Mouse (Mus musculus) heart, adult 2 months (tissue): ENCODE results near the gene Tcf23. TPM values are rescaled to one million over a fixed set of nuclear protein-coding genes. Genes with fewer than 3 reads are reported as not detected.
A peak's percentile ranks its signal among the peaks of the same experiment; 100 is the strongest.

Experiments used
- DNase-seq, 2 experiments: peaks; one replicate each; pipeline ENCODE4 v3.0.0; 2021
- H3K27ac ChIP-seq: fragments of 200-600 bp; 2 replicates; pipeline ENCODE4 v1.8.1; 2022
- H3K27me3 ChIP-seq: fragments of 200-500 bp; 2 replicates; pipeline ENCODE4 v1.6.1; 2012; ENCODE audit warnings: mild to moderate bottlenecking, low read length, inconsistent platforms, mixed read lengths; ENCODE audit not compliant: control insufficient read depth, insufficient read depth
- H3K36me3 ChIP-seq: fragments of 200-500 bp; 2 replicates; pipeline ENCODE4 v1.6.1; 2012; ENCODE audit warnings: low read length, inconsistent platforms; ENCODE audit not compliant: control insufficient read depth, insufficient read depth
- H3K4me1 ChIP-seq: fragments of 200-500 bp; 2 replicates; pipeline ENCODE4 v1.6.1; 2011; ENCODE audit warnings: low read length; ENCODE audit not compliant: control insufficient read depth, insufficient read depth
- H3K4me3 ChIP-seq: fragments of 200-600 bp; 2 replicates; pipeline ENCODE4 v1.8.1; 2022
- H3K79me2 ChIP-seq: fragments of 200-500 bp; replicated peaks from 2 replicates; pipeline ENCODE4 v1.6.1; 2012; ENCODE audit warnings: mild to moderate bottlenecking, inconsistent platforms, low read length, moderate library complexity, mixed read lengths; ENCODE audit not compliant: control insufficient read depth, insufficient read depth
- H3K9ac ChIP-seq: fragments of 200-500 bp; 2 replicates; pipeline ENCODE4 v1.6.1; 2012; ENCODE audit warnings: low read depth, mild to moderate bottlenecking, control low read depth, inconsistent platforms, low read length, mixed read lengths
- CTCF ChIP-seq: fragments of 200-600 bp; IDR thresholded peaks from 2 replicates; pipeline ENCODE4 v1.8.1; 2022; ENCODE audit warnings: antibody characterized with exemption, mild to moderate bottlenecking, moderate library complexity
- EP300 ChIP-seq: fragments of 200-500 bp; IDR thresholded peaks from 2 replicates; pipeline ENCODE4 v1.6.1; 2011; ENCODE audit warnings: low read depth, low read length, control low read depth; ENCODE audit not compliant: insufficient read depth
- POLR2A ChIP-seq: fragments of 200-500 bp; IDR thresholded peaks from 2 replicates; pipeline ENCODE4 v1.6.1; 2011; ENCODE audit warnings: mild to moderate bottlenecking, low read depth, low read length, control low read depth; ENCODE audit not compliant: insufficient read depth
- WGBS: fragments of 180-500 bp; shearing (Covaris S2); methylation state at CpG from one replicate; pipeline ENCODE4 v1.1.7; 2018; 5-methylcytosine and 5-hydroxymethylcytosine counted together
- intact Hi-C: fragments of 180-260 bp; cut with DNase I; formaldehyde crosslinking; loops from one replicate; pipeline ENCODE4 v1.15.1; 2025
- polyA plus RNA-seq: library from polyadenylated mRNA; depleted of rRNA; stranded (reverse); fragments of >200 nt; gene quantifications from 2 replicates; pipeline ENCODE4 v1.2.3, GENCODE M21; 2012
- total RNA-seq, 2 experiments: library from RNA; stranded (reverse); gene quantifications; 2 replicates each; pipeline ENCODE4 v1.2.3; 2021

Tcf23 gene
- total and polyA plus RNA-seq, 3 experiments, result 0.57 to 1.6 (median 1.6) TPM

DNA sequence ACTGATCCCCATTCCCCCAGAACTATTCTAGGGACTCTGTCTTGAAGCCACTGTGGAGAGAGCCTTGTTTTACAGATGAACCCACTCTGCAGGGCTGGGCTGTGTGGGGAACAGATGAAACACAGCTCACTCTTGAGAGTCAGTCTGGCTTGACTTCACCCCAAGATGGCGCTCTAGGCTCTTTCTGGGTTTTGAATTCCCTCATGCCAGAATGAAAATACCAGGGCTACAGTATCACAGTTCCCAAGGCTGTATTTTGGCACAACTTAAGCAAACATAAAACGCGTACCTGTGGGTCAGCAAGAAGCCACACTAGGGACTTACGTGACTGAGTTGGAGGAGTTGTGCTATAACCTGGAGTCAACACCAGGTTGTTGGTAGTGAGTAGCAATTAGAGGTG lies 38.3 kb upstream of the Tcf23 start:
- Histone ChIP-seq H3K27ac (no peak overlapping the region), H3K36me3 (no peaks in the 10 kb centered on the region), H3K27me3 (no peaks in the 10 kb centered on the region), H3K4me3 (no peak overlapping the region), H3K79me2 (no peaks in the 10 kb centered on the region), H3K4me1 (peaks cover 1% of the 10 kb centered on the region; the same call in 1 of the 2 replicates), H3K9ac (no peak overlapping the region)
- intact Hi-C loops, result loop anchor here (1.0 to 5.0 kb wide), 3 partner anchors 68 to 123 kb away; no protein-coding TSS in a partner anchor
- TF ChIP-seq CTCF (peak; percentile 89), POLR2A (no peak), EP300 (peak; percentile 77; the same call in 1 of the 2 replicates)
- 23% methylated on average over 4 of the region's 4 CpGs for WGBS
- DNase-seq, result peak; percentile 61 to 80

GRCm38 (mm10) chr5:30930846-30931245 lies 37.6 kb upstream of the Tcf23 start:
- TF ChIP-seq EP300 (no peak), CTCF (no peak), POLR2A (no peak)
- Histone ChIP-seq H3K4me1 (peaks cover 1% of the 10 kb centered on the region; the same call in 1 of the 2 replicates), H3K27ac (no peak overlapping the region), H3K9ac (no peak overlapping the region), H3K27me3 (no peaks in the 10 kb centered on the region), H3K4me3 (no peak overlapping the region), H3K79me2 (no peaks in the 10 kb centered on the region), H3K36me3 (no peaks in the 10 kb centered on the region)
- DNase-seq, result no peak
- intact Hi-C loops, result loop anchor here (1.0 to 5.0 kb wide), 3 partner anchors 67 to 124 kb away; no protein-coding TSS in a partner anchor
- 72% methylated on average over 6 of the region's 6 CpGs for WGBS

DNA sequence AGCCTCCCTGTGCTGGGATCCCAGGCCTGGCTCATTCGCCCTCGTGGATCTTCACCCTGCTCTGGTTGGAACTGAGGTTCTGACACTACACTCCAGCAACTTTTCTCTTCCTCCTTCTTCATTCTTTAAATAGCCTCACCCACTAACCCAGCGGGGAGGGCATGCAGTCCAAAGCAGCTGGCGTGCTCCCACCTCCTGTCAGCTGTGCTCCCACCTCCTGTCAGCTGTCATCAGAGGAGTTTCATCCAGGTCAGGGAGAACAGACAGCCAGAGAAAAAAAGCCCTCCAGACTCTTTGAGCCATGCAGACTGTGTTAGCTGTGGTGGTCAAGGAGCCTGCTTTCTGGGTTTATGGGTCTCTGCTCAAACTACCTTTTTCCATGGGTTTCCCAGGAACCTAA lies 37.1 kb upstream of the Tcf23 start:
- Histone ChIP-seq H3K4me3 (no peak overlapping the region), H3K79me2 (no peaks in the 10 kb centered on the region), H3K9ac (no peak overlapping the region), H3K27ac (no peak overlapping the region), H3K4me1 (peaks cover 1% of the 10 kb centered on the region; the same call in 1 of the 2 replicates), H3K36me3 (no peaks in the 10 kb centered on the region), H3K27me3 (no peaks in the 10 kb centered on the region)
- DNase-seq, result no peak
- no peak for TF ChIP-seq CTCF
- TF ChIP-seq POLR2A, result no peak
- TF ChIP-seq EP300, result no peak
- intact Hi-C loops, result loop anchor here (5.0 kb wide), 1 partner anchor 124 kb away; no protein-coding TSS in a partner anchor
- 58% methylated on average over 4 of the region's 4 CpGs for WGBS

DNA sequence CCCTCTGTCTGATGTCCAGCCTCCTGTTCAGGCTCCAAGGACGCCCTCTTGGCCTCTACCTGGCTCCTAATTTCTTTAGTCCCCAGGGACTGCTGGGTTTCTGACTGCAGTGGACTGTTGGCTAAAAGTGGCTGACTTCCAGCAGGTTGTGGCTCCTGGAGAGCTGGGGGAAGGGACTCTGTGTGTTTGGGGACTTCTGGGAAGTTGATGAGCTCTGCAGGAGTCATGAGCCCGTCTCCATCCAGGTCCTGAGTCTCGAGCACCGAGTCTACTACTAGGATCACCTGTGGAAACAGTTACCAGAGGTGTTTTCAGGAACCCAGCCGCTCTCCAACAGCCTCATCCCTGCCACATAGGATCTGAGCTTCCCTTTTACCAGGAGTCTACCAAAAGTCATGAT lies 34.8 kb upstream of the Tcf23 start:
- Histone ChIP-seq H3K9ac (no peak overlapping the region), H3K79me2 (no peaks in the 10 kb centered on the region), H3K27me3 (no peaks in the 10 kb centered on the region), H3K36me3 (no peaks in the 10 kb centered on the region), H3K4me1 (peaks cover 1% of the 10 kb centered on the region; the same call in 1 of the 2 replicates), H3K27ac (no peak overlapping the region), H3K4me3 (no peak overlapping the region)
- DNase-seq, result no peak
- TF ChIP-seq EP300 (no peak), POLR2A (no peak), CTCF (no peak)
- intact Hi-C loops, result loop anchor here (5.0 kb wide), 1 partner anchor 126 kb away; no protein-coding TSS in a partner anchor
- WGBS, result 62% methylated on average over 5 of the region's 5 CpGs

DNA sequence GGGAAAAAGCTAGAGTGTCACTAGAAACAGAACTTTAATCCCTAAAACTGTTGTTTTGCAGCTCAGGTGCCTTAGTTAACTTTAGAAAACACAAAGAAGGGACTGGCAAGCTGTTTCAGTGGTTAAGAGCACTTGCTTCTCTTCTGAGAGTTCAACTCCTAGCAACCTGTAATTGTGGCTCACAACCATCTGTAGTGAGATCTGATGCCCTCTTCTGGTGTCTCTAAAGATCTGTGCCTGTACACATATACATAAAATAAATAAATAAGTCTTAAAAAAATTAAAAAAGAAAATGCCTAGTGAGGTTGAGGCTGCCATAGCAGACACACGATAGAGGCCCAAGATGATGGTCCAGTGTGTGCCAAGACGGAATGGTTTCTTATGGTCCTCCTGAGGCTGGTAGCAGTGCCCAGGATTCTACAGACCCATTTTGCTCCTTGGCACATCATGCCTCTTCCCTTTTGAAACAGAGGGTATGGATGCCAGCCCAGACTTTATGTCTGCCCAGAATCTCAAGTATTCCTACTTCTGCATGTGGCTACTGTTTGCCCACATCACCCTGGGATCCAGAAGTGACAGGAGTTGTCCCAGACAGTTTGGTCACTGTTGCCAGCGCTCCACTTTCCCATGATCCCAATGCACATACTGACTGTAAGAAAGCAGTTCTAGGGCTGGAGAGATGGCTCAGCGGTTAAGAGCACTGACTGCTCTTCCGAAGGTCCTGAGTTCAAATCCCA lies 33.6 kb upstream of the Tcf23 start:
- peaks cover 1% of the 10 kb centered on the region; the same call in 1 of the 2 replicates for H3K4me1 ChIP-seq
- no peak for DNase-seq
- H3K27ac ChIP-seq, result no peak overlapping the region
- H3K4me3 ChIP-seq, result no peak overlapping the region
- no peak overlapping the region for H3K9ac ChIP-seq
- 90% methylated on average over 5 of the region's 5 CpGs for WGBS
- H3K79me2 ChIP-seq, result no peaks in the 10 kb centered on the region
- intact Hi-C loops, result loop anchor here (5.0 kb wide), 1 partner anchor 128 kb away; no protein-coding TSS in a partner anchor
- no peaks in the 10 kb centered on the region for H3K36me3 ChIP-seq
- no peak for TF ChIP-seq POLR2A
- peak; percentile 44 for TF ChIP-seq CTCF
- no peak for TF ChIP-seq EP300
- no peaks in the 10 kb centered on the region for H3K27me3 ChIP-seq

DNA sequence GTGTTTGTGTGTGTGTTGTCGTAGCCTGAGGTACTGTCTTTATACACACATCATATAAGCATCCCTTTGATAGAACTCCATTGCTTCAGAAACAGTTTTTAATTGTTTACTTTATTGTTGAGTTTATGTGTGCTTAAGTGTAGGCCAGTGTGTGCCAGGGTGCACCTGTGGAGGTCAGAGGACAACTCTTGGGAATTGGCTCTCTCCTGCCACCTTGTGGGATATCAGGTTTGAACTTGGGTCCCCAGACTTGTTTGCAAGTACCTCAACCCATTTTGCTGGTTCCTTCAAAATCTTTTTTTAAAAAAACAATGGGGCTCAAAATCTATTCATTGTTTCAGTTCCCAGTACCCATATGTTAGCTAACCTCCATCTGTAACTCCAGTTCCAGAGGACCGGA lies 25.5 kb upstream of the Tcf23 start:
- Histone ChIP-seq H3K27me3 (no peaks in the 10 kb centered on the region), H3K36me3 (no peaks in the 10 kb centered on the region), H3K4me3 (no peak overlapping the region), H3K27ac (no peak overlapping the region), H3K79me2 (no peaks in the 10 kb centered on the region), H3K4me1 (peaks cover 1% of the 10 kb centered on the region), H3K9ac (no peak overlapping the region)
- intact Hi-C loops, result no loop called here
- TF ChIP-seq POLR2A (no peak), CTCF (peak; percentile 65), EP300 (no peak)
- WGBS, result 96% methylated on average over 2 of the region's 2 CpGs
- no peak for DNase-seq
